Mouse (Mus musculus) cerebellum, adult 9-10 months (tissue): ENCODE measurements around the gene Tmem259.

Source experiments
- DNase-seq: peaks from one replicate; pipeline ENCODE4 v3.0.0; 2022

The Tmem259 gene

GRCm38 (mm10) chr10:79984195-79984816 is at the start of gene Tmem259:
TSS of gene Tmem259 (minus strand) at chr10:79984330.
- DNase-seq: peak; percentile 87

GRCm38 (mm10) chr10:80032799-80033480 is 48.8 kb upstream of the Tmem259 start:
- DNase-seq: no peak

GRCm38 (mm10) chr10:80030736-80031135 is 46.6 kb upstream of the Tmem259 start:
- DNase-seq: no peak

- DNase-seq: no peak
Observed at GRCm38 (mm10) chr10:80030191-80030590, 46.1 kb upstream of the Tmem259 start.

- DNase-seq: no peak
Observed at GRCm38 (mm10) chr10:80028521-80028846, 44.4 kb upstream of the Tmem259 start.

GRCm38 (mm10) chr10:80027681-80028520 is 43.8 kb upstream of the Tmem259 start:
- no peak for DNase-seq

- no peak for DNase-seq
Observed at GRCm38 (mm10) chr10:80025889-80026288, 41.8 kb upstream of the Tmem259 start.

- no peak for DNase-seq
Observed at GRCm38 (mm10) chr10:80025463-80025862, 41.3 kb upstream of the Tmem259 start.

- no peak for DNase-seq
Observed at GRCm38 (mm10) chr10:80025044-80025347, 40.9 kb upstream of the Tmem259 start.

- no peak for DNase-seq
Observed at GRCm38 (mm10) chr10:80024229-80025043, 40.3 kb upstream of the Tmem259 start.

GRCm38 (mm10) chr10:80023758-80024157 is 39.6 kb upstream of the Tmem259 start:
- no peak for DNase-seq

GRCm38 (mm10) chr10:80022806-80023205 is 38.7 kb upstream of the Tmem259 start:
- no peak for DNase-seq

- no peak for DNase-seq
Observed at GRCm38 (mm10) chr10:80022164-80022563, 38.0 kb upstream of the Tmem259 start.

- no peak for DNase-seq
Observed at GRCm38 (mm10) chr10:80021320-80021641, 37.2 kb upstream of the Tmem259 start.

- no peak for DNase-seq
Observed at GRCm38 (mm10) chr10:80020603-80021319, 36.6 kb upstream of the Tmem259 start.

GRCm38 (mm10) chr10:80020191-80020590 is 36.1 kb upstream of the Tmem259 start:
- DNase-seq: no peak

GRCm38 (mm10) chr10:80019471-80020131 is 35.5 kb upstream of the Tmem259 start:
- DNase-seq: no peak

GRCm38 (mm10) chr10:80018739-80019297 is 34.7 kb upstream of the Tmem259 start:
- no peak for DNase-seq

GRCm38 (mm10) chr10:80017771-80018170 is 33.6 kb upstream of the Tmem259 start:
- no peak for DNase-seq

GRCm38 (mm10) chr10:80017361-80017760 is 33.2 kb upstream of the Tmem259 start:
- no peak for DNase-seq

GRCm38 (mm10) chr10:80016931-80017330 is 32.8 kb upstream of the Tmem259 start:
- no peak for DNase-seq

GRCm38 (mm10) chr10:80016511-80016910 is 32.4 kb upstream of the Tmem259 start, which contains the start of gene Arhgap45:
TSS of gene Arhgap45 (plus strand) at chr10:80016653.
- no peak for DNase-seq
